Mouse (Mus musculus) kidney, postnatal 25 days (tissue): ENCODE results near the gene Clcn2.

Source experiments
- DNase-seq, 2 experiments: peaks; one replicate each; pipeline ENCODE4 v3.0.0; 2021; ENCODE audit warnings: mixed read lengths in 2 of 2

Gene Clcn2

GRCm38 (mm10) chr16:20717181-20717977 lies at the start of gene Clcn2, which contains the start of gene Polr2h:
Clcn2 (minus strand) TSS chr16:20717746.
Polr2h (plus strand) TSS chr16:20717665.
- DNase-seq, result peak; percentile 97 to 99

GRCm38 (mm10) chr16:20765244-20765643 lies 47.7 kb upstream of the Clcn2 start:
- DNase-seq, result peak; percentile 54 to 77

GRCm38 (mm10) chr16:20761681-20762080 lies 44.1 kb upstream of the Clcn2 start:
- DNase-seq, result peak; percentile 53 to 78

- DNase-seq, result no peak
Observed at GRCm38 (mm10) chr16:20757385-20757784, 39.8 kb upstream of the Clcn2 start.

GRCm38 (mm10) chr16:20756052-20756451 lies 38.5 kb upstream of the Clcn2 start:
- no peak for DNase-seq

GRCm38 (mm10) chr16:20750518-20750917 lies 33.0 kb upstream of the Clcn2 start:
- no peak for DNase-seq

- DNase-seq, result peak in 1 of 2 experiments; percentile 44
Observed at GRCm38 (mm10) chr16:20746641-20747040, 29.1 kb upstream of the Clcn2 start.

GRCm38 (mm10) chr16:20739845-20740244 lies 22.3 kb upstream of the Clcn2 start:
- DNase-seq, result no peak

- DNase-seq, result no peak
Observed at GRCm38 (mm10) chr16:20736823-20737222, 19.3 kb upstream of the Clcn2 start.

- no peak for DNase-seq
Observed at GRCm38 (mm10) chr16:20736168-20736567, 18.6 kb upstream of the Clcn2 start.

- DNase-seq, result no peak
Observed at GRCm38 (mm10) chr16:20735651-20736050, 18.1 kb upstream of the Clcn2 start.

GRCm38 (mm10) chr16:20733731-20734730 lies 16.5 kb upstream of the Clcn2 start, which contains the start of gene Thpo:
Thpo (minus strand) TSS chr16:20734511.
- DNase-seq, result no peak

- peak; percentile 56 to 83 for DNase-seq
Observed at GRCm38 (mm10) chr16:20732925-20733730, 15.6 kb upstream of the Clcn2 start, which contains the start of gene Chrd. Chrd (plus strand) TSS chr16:20733127.

- DNase-seq, result no peak
Observed at GRCm38 (mm10) chr16:20732251-20732924, 14.8 kb upstream of the Clcn2 start.

GRCm38 (mm10) chr16:20731688-20732087 lies 14.1 kb upstream of the Clcn2 start:
- no peak for DNase-seq

- peak; percentile 69 to 84 for DNase-seq
Observed at GRCm38 (mm10) chr16:20730293-20730711, 12.8 kb upstream of the Clcn2 start.

- no peak for DNase-seq
Observed at GRCm38 (mm10) chr16:20726384-20726783, 8.8 kb upstream of the Clcn2 start.

- no peak for DNase-seq
Observed at GRCm38 (mm10) chr16:20725750-20726149, 8.2 kb upstream of the Clcn2 start.

- no peak for DNase-seq
Observed at GRCm38 (mm10) chr16:20725321-20725720, 7.8 kb upstream of the Clcn2 start.

GRCm38 (mm10) chr16:20724338-20724748 lies 6.8 kb upstream of the Clcn2 start:
- peak; percentile 67 to 83 for DNase-seq

GRCm38 (mm10) chr16:20723247-20723646 lies 5.7 kb upstream of the Clcn2 start:
- no peak for DNase-seq

- no peak for DNase-seq
Observed at GRCm38 (mm10) chr16:20722736-20723135, 5.2 kb upstream of the Clcn2 start.
